Mouse (Mus musculus): ENCODE data around the gene Prrx2. TPM values are rescaled to one million over a fixed set of nuclear protein-coding genes. Genes with fewer than 3 reads are reported as not detected.

The Prrx2 gene
- polyA plus RNA-seq, 1 experiment from 2014 or later: 73.9 TPM

DNA sequence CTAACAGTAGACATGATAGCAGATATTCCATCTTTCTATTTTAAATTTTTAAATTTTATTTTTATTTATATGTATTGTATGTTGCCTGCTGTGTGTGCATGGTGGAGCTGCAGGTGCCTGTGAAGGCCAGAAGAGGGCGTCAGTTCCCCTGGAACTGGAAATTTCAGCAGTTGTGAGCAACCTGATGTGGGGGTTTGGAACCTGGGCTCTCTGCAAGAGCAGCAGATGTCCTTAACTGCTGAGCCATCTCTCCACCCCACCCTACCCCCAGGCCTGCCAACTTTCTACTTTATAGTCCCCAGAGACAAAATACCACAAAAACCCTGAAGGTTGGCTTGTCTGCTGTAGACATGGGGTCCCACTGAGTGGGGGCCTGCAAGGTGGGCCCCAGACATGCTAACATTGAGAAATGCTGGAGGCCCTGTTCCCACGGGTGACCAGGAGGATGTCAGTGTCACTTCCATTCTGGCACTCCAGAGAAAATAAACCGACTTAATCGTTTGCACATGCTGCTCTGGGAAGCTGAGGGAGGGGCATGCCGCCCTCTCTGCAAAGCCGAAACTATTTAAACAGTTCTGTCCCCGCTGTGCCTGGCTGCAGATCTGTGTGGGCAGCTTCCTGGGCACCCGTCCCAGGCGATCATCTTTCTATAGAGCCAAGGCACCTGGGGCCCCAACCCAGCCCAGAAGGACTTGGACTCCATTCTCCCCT lies 50.8 kb downstream of the Prrx2 start:
- WGBS: 60% methylated on average over 9 of the region's 9 CpGs
- Histone ChIP-seq H3K4me1 (peaks cover 9% of the 10 kb centered on the region), H3K4me3 (no peak overlapping the region), H3K36me3 (peaks cover 51% of the 10 kb centered on the region), H3K27me3 (ENCODE audit: insufficient read depth, poor library complexity, severe bottlenecking) (no peaks in the 10 kb centered on the region), H3K27ac (no peak overlapping the region), H3K9me3 (no peaks in the 10 kb centered on the region)
- no peak for DNase-seq (ENCODE audit: low spot score)

DNA sequence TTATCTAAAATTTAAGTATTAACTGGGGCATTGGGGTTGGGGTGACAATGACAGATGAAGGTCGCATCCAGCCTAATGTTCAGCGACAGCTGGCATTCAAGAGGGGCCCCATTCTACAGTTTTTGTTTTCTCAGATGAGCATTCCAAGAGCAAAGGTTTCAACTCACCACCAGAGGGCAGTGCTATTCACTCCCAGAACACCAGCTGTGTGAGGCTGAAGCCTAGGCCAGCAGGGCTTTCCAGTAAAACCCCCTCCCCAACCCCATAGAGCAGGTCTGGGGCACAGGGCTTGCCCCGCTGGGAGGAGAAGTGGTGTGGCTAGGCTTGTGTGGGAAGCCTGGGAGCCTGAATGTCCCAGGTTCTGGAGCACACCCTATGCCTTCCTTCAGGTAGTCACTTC lies 56.2 kb downstream of the Prrx2 start:
- H3K9me3 ChIP-seq: no peaks in the 10 kb centered on the region
- DNase-seq (ENCODE audit: low spot score): peak; percentile 84
- peaks cover 26% of the 10 kb centered on the region for H3K4me1 ChIP-seq
- H3K27me3 ChIP-seq (ENCODE audit: insufficient read depth, poor library complexity, severe bottlenecking): no peaks in the 10 kb centered on the region; the same call in 1 of the 2 replicates
- peaks cover 9% of the 10 kb centered on the region; the same call in 1 of the 2 replicates for H3K36me3 ChIP-seq
- 0 out of 2 replicates have a peak overlapping the region, but pooled peaks have one; percentile 52 for H3K27ac ChIP-seq
- no peak overlapping the region for H3K4me3 ChIP-seq
- 5% methylated on average over 3 of the region's 3 CpGs for WGBS

GRCm38 (mm10) chr2:30893399-30893798 lies 58.6 kb downstream of the Prrx2 start:
- no peak for DNase-seq (ENCODE audit: low spot score)
- H3K27me3 ChIP-seq (ENCODE audit: insufficient read depth, poor library complexity, severe bottlenecking): no peaks in the 10 kb centered on the region; the same call in 1 of the 2 replicates
- H3K4me3 ChIP-seq: 0 out of 2 replicates have a peak overlapping the region, but pooled peaks have one; percentile 12
- H3K36me3 ChIP-seq: no peaks in the 10 kb centered on the region
- H3K27ac ChIP-seq: no peak overlapping the region
- WGBS: 22% methylated on average over 6 of the region's 6 CpGs
- H3K4me1 ChIP-seq: peaks cover 41% of the 10 kb centered on the region
- H3K9me3 ChIP-seq: no peaks in the 10 kb centered on the region

DNA sequence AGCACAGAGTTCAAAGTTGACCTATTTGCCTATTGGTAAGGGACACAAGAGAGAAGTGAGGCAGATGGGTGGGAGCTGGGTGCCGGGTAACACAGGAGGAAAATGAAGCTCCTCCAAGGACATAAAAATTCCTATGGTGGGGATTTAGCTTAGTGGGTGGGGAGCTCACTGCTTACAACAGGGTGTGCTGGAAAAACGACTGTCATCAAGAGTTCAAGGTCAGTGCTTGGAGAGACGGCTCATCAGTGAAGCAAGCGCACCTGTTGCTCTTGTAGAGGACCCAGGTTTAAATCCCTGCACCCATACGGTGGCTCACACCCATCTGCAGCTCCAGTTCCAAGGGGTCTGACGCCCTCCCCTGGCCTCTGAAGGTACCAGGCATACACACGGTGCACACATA lies 59.2 kb downstream of the Prrx2 start:
- Histone ChIP-seq H3K9me3 (no peaks in the 10 kb centered on the region), H3K4me1 (peaks cover 41% of the 10 kb centered on the region), H3K27ac (no peak overlapping the region), H3K36me3 (no peaks in the 10 kb centered on the region), H3K4me3 (no peak overlapping the region), H3K27me3 (ENCODE audit: insufficient read depth, poor library complexity, severe bottlenecking) (no peaks in the 10 kb centered on the region; the same call in 1 of the 2 replicates)
- DNase-seq (ENCODE audit: low spot score): no peak
- WGBS: 78% methylated on average over 7 of the region's 7 CpGs

- Histone ChIP-seq H3K9me3 (no peaks in the 10 kb centered on the region), H3K27me3 (ENCODE audit: insufficient read depth, poor library complexity, severe bottlenecking) (peaks cover 10% of the 10 kb centered on the region), H3K4me3 (no peak overlapping the region), H3K27ac (peak overlapping the region; percentile 59), H3K36me3 (no peaks in the 10 kb centered on the region), H3K4me1 (peaks cover 39% of the 10 kb centered on the region)
- WGBS: 35% methylated on average over 6 of the region's 6 CpGs
- no peak for DNase-seq (ENCODE audit: low spot score)
Measured at GRCm38 (mm10) chr2:30897291-30897690, 62.5 kb downstream of the Prrx2 start.

- no peaks in the 10 kb centered on the region for H3K36me3 ChIP-seq
- no peak overlapping the region for H3K4me3 ChIP-seq
- DNase-seq (ENCODE audit: low spot score): no peak
- H3K4me1 ChIP-seq: peaks cover 42% of the 10 kb centered on the region
- H3K9me3 ChIP-seq: no peaks in the 10 kb centered on the region
- no peak overlapping the region for H3K27ac ChIP-seq
- 91% methylated on average over 14 of the region's 14 CpGs for WGBS
- peaks cover 15% of the 10 kb centered on the region for H3K27me3 ChIP-seq (ENCODE audit: insufficient read depth, poor library complexity, severe bottlenecking)
Measured at GRCm38 (mm10) chr2:30899397-30900069, 64.8 kb downstream of the Prrx2 start.

GRCm38 (mm10) chr2:30901646-30902160 lies 66.9 kb downstream of the Prrx2 start:
- no peak for DNase-seq (ENCODE audit: low spot score)
- Histone ChIP-seq H3K27me3 (ENCODE audit: insufficient read depth, poor library complexity, severe bottlenecking) (peaks cover 15% of the 10 kb centered on the region), H3K4me3 (peak overlapping the region; percentile 59; the same call in 1 of the 2 replicates), H3K9me3 (no peaks in the 10 kb centered on the region), H3K27ac (no peak overlapping the region), H3K36me3 (no peaks in the 10 kb centered on the region), H3K4me1 (peaks cover 62% of the 10 kb centered on the region)
- WGBS: 46% methylated on average over 6 of the region's 6 CpGs

DNA sequence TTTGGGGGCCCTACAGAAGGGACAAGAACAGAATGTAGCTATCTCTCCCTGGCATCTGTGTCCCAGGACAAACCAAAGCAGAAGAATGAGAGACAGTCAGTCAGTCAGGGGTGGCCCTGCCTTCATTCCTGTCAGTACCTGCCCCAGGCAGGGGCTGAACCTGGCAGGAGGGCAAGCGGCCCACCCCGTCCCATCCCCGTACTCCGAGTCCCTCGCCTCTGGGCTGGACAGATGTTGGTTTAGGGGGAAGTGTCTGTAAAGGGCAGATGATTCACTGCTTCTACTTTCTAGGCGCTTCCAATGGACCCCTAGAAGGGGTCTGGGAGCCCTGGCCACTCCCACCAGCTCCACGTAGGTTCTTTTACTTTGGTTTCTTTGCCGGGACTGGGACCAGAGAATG lies 67.5 kb downstream of the Prrx2 start:
- peaks cover 15% of the 10 kb centered on the region for H3K27me3 ChIP-seq (ENCODE audit: insufficient read depth, poor library complexity, severe bottlenecking)
- no peak for DNase-seq (ENCODE audit: low spot score)
- no peaks in the 10 kb centered on the region for H3K9me3 ChIP-seq
- H3K27ac ChIP-seq: peak overlapping the region; percentile 67; the same call in 1 of the 2 replicates
- peaks cover 59% of the 10 kb centered on the region for H3K4me1 ChIP-seq
- peak overlapping the region; percentile 59 for H3K4me3 ChIP-seq
- 41% methylated on average over 8 of the region's 8 CpGs for WGBS
- H3K36me3 ChIP-seq: no peaks in the 10 kb centered on the region

DNA sequence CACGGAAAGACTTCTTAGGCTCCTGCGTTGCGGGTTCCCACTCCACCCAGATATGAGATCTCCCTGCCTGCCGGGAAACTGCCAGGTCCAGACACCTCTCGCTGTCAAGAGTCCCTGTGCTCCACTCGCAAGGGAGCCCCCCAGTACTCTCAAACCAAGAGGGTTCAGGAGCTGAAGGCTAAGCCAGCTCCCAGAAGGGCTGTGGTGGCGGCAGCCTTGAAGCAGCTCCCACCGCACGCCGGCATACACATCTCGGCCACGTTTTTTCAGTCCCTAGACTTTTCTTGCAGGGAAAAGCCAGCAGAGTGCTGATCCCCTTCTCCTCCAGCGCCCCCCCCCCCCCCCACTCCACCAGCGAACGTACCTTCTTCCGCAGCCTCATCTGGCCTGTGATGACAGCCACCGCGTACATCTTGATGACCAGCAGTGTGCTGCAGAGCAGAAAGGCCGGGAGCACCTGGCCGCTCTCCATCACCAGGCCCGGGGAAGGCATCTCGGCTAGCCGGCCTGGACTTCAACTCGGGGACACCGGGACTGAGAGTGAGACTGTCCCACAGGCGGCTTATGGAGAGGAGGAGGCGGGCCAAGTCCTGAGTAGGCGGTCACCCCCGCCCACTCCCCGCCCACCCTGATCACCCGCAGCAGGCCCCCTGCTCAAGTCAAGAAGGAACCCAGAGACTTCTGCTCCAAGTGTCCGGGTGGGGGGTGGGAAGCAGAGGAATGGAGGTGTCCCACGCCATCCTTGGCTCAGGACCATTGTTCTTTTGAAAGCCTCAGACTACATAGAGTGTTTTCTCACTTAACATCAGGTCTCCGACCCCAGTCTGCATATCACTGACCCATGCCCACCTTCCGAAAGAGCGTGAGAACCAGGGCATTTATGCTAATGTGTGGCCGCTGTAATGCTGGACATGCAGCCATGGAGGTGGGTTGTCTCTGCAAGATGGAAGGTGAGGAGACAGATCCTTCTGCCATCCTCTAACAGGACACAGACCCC lies 68.3 kb downstream of the Prrx2 start:
- peaks cover 51% of the 10 kb centered on the region for H3K4me1 ChIP-seq
- H3K27ac ChIP-seq: peak overlapping the region; percentile 67
- peaks cover 15% of the 10 kb centered on the region for H3K27me3 ChIP-seq (ENCODE audit: insufficient read depth, poor library complexity, severe bottlenecking)
- H3K4me3 ChIP-seq: peak overlapping the region; percentile 59
- WGBS: 7% methylated on average over 36 of the region's 37 CpGs
- no peaks in the 10 kb centered on the region for H3K9me3 ChIP-seq
- no peaks in the 10 kb centered on the region for H3K36me3 ChIP-seq
- no peak for DNase-seq (ENCODE audit: low spot score)

- WGBS: 85% methylated on average over 6 of the region's 6 CpGs
- Histone ChIP-seq H3K27ac (no peak overlapping the region), H3K4me3 (no peak overlapping the region), H3K9me3 (no peaks in the 10 kb centered on the region), H3K4me1 (peaks cover 49% of the 10 kb centered on the region), H3K36me3 (no peaks in the 10 kb centered on the region), H3K27me3 (ENCODE audit: insufficient read depth, poor library complexity, severe bottlenecking) (peaks cover 15% of the 10 kb centered on the region)
- DNase-seq (ENCODE audit: low spot score): no peak
Measured at GRCm38 (mm10) chr2:30904231-30904630, 69.5 kb downstream of the Prrx2 start.

- Histone ChIP-seq H3K27me3 (ENCODE audit: insufficient read depth, poor library complexity, severe bottlenecking) (peaks cover 15% of the 10 kb centered on the region), H3K27ac (0 out of 2 replicates have a peak overlapping the region, but pooled peaks have one; percentile 49), H3K4me1 (peaks cover 49% of the 10 kb centered on the region), H3K4me3 (no peak overlapping the region), H3K36me3 (no peaks in the 10 kb centered on the region), H3K9me3 (no peaks in the 10 kb centered on the region)
- no peak for DNase-seq (ENCODE audit: low spot score)
- 60% methylated on average over 7 of the region's 7 CpGs for WGBS
Measured at GRCm38 (mm10) chr2:30904991-30905390, 70.2 kb downstream of the Prrx2 start.

DNA sequence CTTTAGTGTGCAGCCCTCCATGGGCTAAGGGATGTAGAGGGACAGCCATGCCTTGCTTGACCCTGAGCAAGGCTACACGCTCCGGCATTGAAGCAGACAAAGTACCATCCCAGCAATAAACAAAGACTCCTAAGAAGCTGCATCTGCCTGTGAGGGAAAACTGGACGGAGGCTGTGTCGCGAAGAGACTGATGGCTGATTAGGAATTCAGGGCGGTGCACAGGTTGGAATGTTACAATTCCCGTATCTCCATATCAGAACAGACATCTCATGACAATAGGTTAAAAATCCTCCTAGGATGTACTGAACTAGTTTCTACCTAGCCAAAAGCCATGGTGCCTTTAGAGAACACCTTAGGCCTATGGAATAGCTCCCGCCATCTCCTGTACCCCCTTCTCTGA lies 71.1 kb downstream of the Prrx2 start:
- Histone ChIP-seq H3K27ac (no peak overlapping the region), H3K4me3 (no peak overlapping the region), H3K27me3 (ENCODE audit: insufficient read depth, poor library complexity, severe bottlenecking) (peaks cover 15% of the 10 kb centered on the region), H3K4me1 (peaks cover 49% of the 10 kb centered on the region), H3K36me3 (no peaks in the 10 kb centered on the region), H3K9me3 (no peaks in the 10 kb centered on the region)
- 81% methylated on average over 8 of the region's 8 CpGs for WGBS
- DNase-seq (ENCODE audit: low spot score): no peak

All from heart, embryonic 10.5 days (tissue).